Mouse (Mus musculus) MEL (cell line): ENCODE data around the gene C2cd4a. TPM values are rescaled to one million over a fixed set of nuclear protein-coding genes. Genes with fewer than 3 reads are reported as not detected.

Experiments used
- DNase-seq: peaks from one replicate; pipeline ENCODE4 v3.0.0; 2011; ENCODE audit warnings: low read depth, low spot score
- H3K27ac ChIP-seq: 2 replicates; pipeline ENCODE4 v1.5.1; 2012; ENCODE audit warnings: low read depth, mild to moderate bottlenecking, control low read depth, low read length, moderate library complexity; ENCODE audit not compliant: control insufficient read depth
- H3K27me3 ChIP-seq, 2 experiments: fragments of 150-350 bp in 1 of 2; sonication (generic) in 1 of 2; 2 replicates each; pipeline ENCODE4 v1.6.1; 2012; ENCODE audit warnings: low read length in 2 of 2, mild to moderate bottlenecking in 2 of 2, improper control_type of control experiment in 1 of 2, moderate library complexity in 1 of 2; ENCODE audit not compliant: insufficient read depth in 2 of 2, control insufficient read depth in 1 of 2
- H3K36me3 ChIP-seq, 2 experiments: 2 replicates each; pipeline ENCODE4 v1.6.1; 2012 to 2014; ENCODE audit warnings: low read length in 2 of 2, improper control_type of control experiment in 1 of 2, inconsistent platforms in 1 of 2, mild to moderate bottlenecking in 1 of 2; ENCODE audit not compliant: insufficient read depth in 2 of 2, control insufficient read depth in 1 of 2
- H3K4me1 ChIP-seq, 2 experiments: fragments of 150-350 bp in 1 of 2; sonication (generic) in 1 of 2; 2 replicates each; pipeline ENCODE4 v1.6.1; 2012; ENCODE audit warnings: low read length in 2 of 2, improper control_type of control experiment in 1 of 2, mild to moderate bottlenecking in 1 of 2; ENCODE audit not compliant: insufficient read depth in 2 of 2, control insufficient read depth in 1 of 2
- H3K4me3 ChIP-seq, 2 experiments: fragments of 150-350 bp in 1 of 2; sonication (generic) in 1 of 2; 2 replicates each; pipeline ENCODE4 v1.5.1; 2012; ENCODE audit warnings: low read depth in 2 of 2, low read length in 2 of 2, mild to moderate bottlenecking in 2 of 2, moderate library complexity in 2 of 2, control low read depth in 1 of 2, improper control_type of control experiment in 1 of 2; ENCODE audit not compliant: control insufficient read depth in 1 of 2, insufficient read depth in 1 of 2
- H3K79me2 ChIP-seq: 2 replicates; pipeline ENCODE4 v1.6.1; 2012; ENCODE audit warnings: mild to moderate bottlenecking, low read length, moderate library complexity; ENCODE audit not compliant: control insufficient read depth, poor library complexity, insufficient read depth
- H3K9ac ChIP-seq: 2 replicates; pipeline ENCODE4 v1.6.1; 2012; ENCODE audit warnings: low read depth, mild to moderate bottlenecking, control low read depth, low read length, moderate library complexity; ENCODE audit not compliant: control insufficient read depth, poor library complexity, severe bottlenecking
- H3K9me3 ChIP-seq: fragments of 150-350 bp; sonication (generic); replicated peaks from 2 replicates; pipeline ENCODE4 v1.6.1; 2012; ENCODE audit warnings: mild to moderate bottlenecking, low read length, improper control_type of control experiment, moderate library complexity; ENCODE audit not compliant: insufficient read depth
- CHD1 ChIP-seq: IDR thresholded peaks from 2 replicates; pipeline ENCODE4 v1.6.1; 2012; ENCODE audit warnings: low read depth, mild to moderate bottlenecking, inconsistent platforms, low read length, improper control_type of control experiment
- ELF1 ChIP-seq: IDR thresholded peaks from 2 replicates; pipeline ENCODE4 v1.6.1; 2014; ENCODE audit warnings: low read depth, mild to moderate bottlenecking, inconsistent platforms, low read length, improper control_type of control experiment, moderate library complexity
- EP300 ChIP-seq, 2 experiments: IDR thresholded peaks; 2 replicates each; pipeline ENCODE4 v1.6.1; 2011; ENCODE audit warnings: improper control_type of control experiment in 2 of 2, low read length in 2 of 2, low read depth in 1 of 2, mild to moderate bottlenecking in 1 of 2
- ETS1 ChIP-seq: IDR thresholded peaks from 2 replicates; pipeline ENCODE4 v1.6.1; 2012; ENCODE audit warnings: low read depth, mild to moderate bottlenecking, inconsistent platforms, low read length, improper control_type of control experiment, moderate library complexity
- GABPA ChIP-seq: IDR thresholded peaks from 2 replicates; pipeline ENCODE4 v1.6.1; 2012; ENCODE audit warnings: low read depth, mild to moderate bottlenecking, inconsistent platforms, low read length, improper control_type of control experiment, moderate library complexity
- HCFC1 ChIP-seq: IDR thresholded peaks from 2 replicates; pipeline ENCODE4 v1.6.1; 2012; ENCODE audit warnings: low read depth, mild to moderate bottlenecking, inconsistent platforms, low read length, improper control_type of control experiment, moderate library complexity
- KAT2A ChIP-seq: conservative IDR thresholded peaks from 2 replicates; pipeline ENCODE4 v1.6.1; 2012; ENCODE audit warnings: low read depth, low read length, improper control_type of control experiment, inconsistent platforms
- MAFK ChIP-seq: IDR thresholded peaks from 2 replicates; pipeline ENCODE4 v1.6.1; 2011; ENCODE audit warnings: low read depth, mild to moderate bottlenecking, low read length, improper control_type of control experiment, borderline replicate concordance
- MAX ChIP-seq: IDR thresholded peaks from 2 replicates; pipeline ENCODE4 v1.6.1; 2011; ENCODE audit warnings: low read length, improper control_type of control experiment
- MAZ ChIP-seq: IDR thresholded peaks from 2 replicates; pipeline ENCODE4 v1.6.1; 2012; ENCODE audit warnings: low read depth, mild to moderate bottlenecking, inconsistent platforms, low read length, improper control_type of control experiment
- MXI1 ChIP-seq: IDR thresholded peaks from 2 replicates; pipeline ENCODE4 v1.6.1; 2011; ENCODE audit warnings: mild to moderate bottlenecking, low read depth, low read length, improper control_type of control experiment
- MYB ChIP-seq: IDR thresholded peaks from 2 replicates; pipeline ENCODE4 v1.6.1; 2011; ENCODE audit warnings: mild to moderate bottlenecking, low read depth, low read length, improper control_type of control experiment
- MYC ChIP-seq: IDR thresholded peaks from 2 replicates; pipeline ENCODE4 v1.6.1; 2011; ENCODE audit warnings: low read depth, mild to moderate bottlenecking, low read length, improper control_type of control experiment, moderate library complexity
- NELFE ChIP-seq: IDR thresholded peaks from 2 replicates; pipeline ENCODE4 v1.6.1; 2011; ENCODE audit warnings: low read depth, low read length, improper control_type of control experiment
- NRF1 ChIP-seq: IDR thresholded peaks from 2 replicates; pipeline ENCODE4 v1.6.1; 2014; ENCODE audit warnings: low read depth, mild to moderate bottlenecking, inconsistent platforms, low read length, improper control_type of control experiment, moderate library complexity; ENCODE audit not compliant: poor library complexity, insufficient read depth, severe bottlenecking
- POLR2A ChIP-seq, 2 experiments: IDR thresholded peaks; 2 replicates each; pipeline ENCODE4 v1.6.1; 2011 to 2012; ENCODE audit warnings: low read length in 2 of 2, mild to moderate bottlenecking in 2 of 2, control low read depth in 1 of 2, improper control_type of control experiment in 1 of 2, low read depth in 1 of 2, moderate library complexity in 1 of 2; ENCODE audit not compliant: control insufficient read depth in 1 of 2, insufficient read depth in 1 of 2, poor library complexity in 1 of 2
- POLR2AphosphoS2 ChIP-seq: IDR thresholded peaks from 2 replicates; pipeline ENCODE4 v1.6.1; 2011; ENCODE audit warnings: low read length, improper control_type of control experiment
- RAD21 ChIP-seq: IDR thresholded peaks from 2 replicates; pipeline ENCODE4 v1.6.1; 2011; ENCODE audit warnings: mild to moderate bottlenecking, low read depth, low read length, improper control_type of control experiment
- RCOR1 ChIP-seq: IDR thresholded peaks from 2 replicates; pipeline ENCODE4 v1.6.1; 2012; ENCODE audit warnings: low read depth, mild to moderate bottlenecking, inconsistent platforms, low read length, improper control_type of control experiment
- SIN3A ChIP-seq: IDR thresholded peaks from 2 replicates; pipeline ENCODE4 v1.6.1; 2012; ENCODE audit warnings: low read length, improper control_type of control experiment, inconsistent platforms
- SMC3 ChIP-seq: IDR thresholded peaks from 2 replicates; pipeline ENCODE4 v1.6.1; 2011; ENCODE audit warnings: low read depth, low read length, improper control_type of control experiment
- TAL1 ChIP-seq: IDR thresholded peaks from 2 replicates; pipeline ENCODE4 v1.6.1; 2012; ENCODE audit warnings: mild to moderate bottlenecking, inconsistent platforms, low read length, moderate library complexity, mixed read lengths
- TBP ChIP-seq: IDR thresholded peaks from 2 replicates; pipeline ENCODE4 v1.8.0; 2011; ENCODE audit warnings: low read depth, low read length, improper control_type of control experiment
- USF1 ChIP-seq: IDR thresholded peaks from 2 replicates; pipeline ENCODE4 v1.6.1; 2014; ENCODE audit warnings: low read depth, mild to moderate bottlenecking, inconsistent platforms, low read length, improper control_type of control experiment, moderate library complexity
- polyA plus RNA-seq, 2 experiments: library from polyadenylated mRNA; stranded (reverse) in 1 of 2; unstranded in 1 of 2; fragments of >175 nt in 1 of 2; fragments of >200 nt in 1 of 2; gene quantifications; 2 replicates each; pipeline versions ENCODE4 v1.2.1 to v1.2.4; 2012; ENCODE audit warnings: low replicate concordance in 2 of 2, low read depth in 1 of 2; ENCODE audit not compliant: insufficient read length in 2 of 2, insufficient read depth in 1 of 2, missing spikeins in 1 of 2
- total RNA-seq: library from RNA; depleted of rRNA; stranded (reverse); fragments of 300-350 nt; gene quantifications from 2 replicates; pipeline ENCODE4 v1.2.3, GENCODE M21; 2012

The C2cd4a gene
- total and polyA plus RNA-seq, 3 experiments: not detected

DNA sequence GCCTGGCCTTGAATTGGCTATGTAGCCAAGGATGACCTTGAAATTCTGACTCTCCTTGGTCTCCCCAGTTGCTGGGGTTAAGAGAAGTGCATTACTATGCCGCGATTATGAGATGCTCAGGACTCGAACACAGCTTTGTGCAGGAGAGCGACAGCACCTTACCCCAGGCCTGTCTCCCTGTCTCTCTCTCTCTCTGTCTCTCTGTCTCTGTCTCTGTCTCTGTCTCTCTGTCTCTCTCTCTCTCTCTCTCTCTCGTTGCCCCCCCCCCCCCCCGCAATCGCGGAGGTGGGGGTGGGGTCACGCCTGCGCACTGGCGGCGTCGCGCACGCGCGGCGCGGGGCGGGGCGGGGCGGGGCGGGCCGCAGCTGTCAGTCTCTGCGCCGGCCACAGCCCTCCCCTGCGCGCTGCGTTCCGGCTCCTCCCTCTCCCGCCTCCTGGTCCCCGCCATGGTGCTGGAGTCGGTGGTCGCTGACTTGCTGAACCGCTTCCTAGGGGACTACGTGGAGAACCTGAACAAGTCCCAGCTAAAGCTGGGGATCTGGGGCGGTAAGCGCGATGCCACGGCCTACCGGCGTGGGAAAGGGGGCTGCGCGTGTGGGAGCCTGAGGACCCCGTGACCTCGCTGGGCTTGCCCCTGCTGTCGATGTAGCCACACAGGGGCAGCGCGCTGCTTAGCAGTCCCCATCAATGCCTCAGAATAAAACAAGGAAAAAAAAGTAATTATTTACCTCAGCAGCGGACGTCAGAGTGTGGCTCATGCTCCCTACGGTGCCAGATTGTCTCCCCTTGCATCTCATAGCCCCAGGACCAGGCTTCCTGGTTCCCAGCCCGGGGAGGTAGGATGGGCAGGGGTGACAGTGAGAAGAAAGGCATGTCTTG, 8.1 kb upstream of the C2cd4a start, which contains the start of gene Vps13c:
TSS of gene Vps13c (plus strand) at position 416 of the 879 bp plus-strand sequence.
- peaks cover 0 to 6% of the 10 kb centered on the region in 2 experiments; a peak in 3 of 4 replicates for H3K4me1 ChIP-seq
- peak; percentile 83 for DNase-seq

DNA sequence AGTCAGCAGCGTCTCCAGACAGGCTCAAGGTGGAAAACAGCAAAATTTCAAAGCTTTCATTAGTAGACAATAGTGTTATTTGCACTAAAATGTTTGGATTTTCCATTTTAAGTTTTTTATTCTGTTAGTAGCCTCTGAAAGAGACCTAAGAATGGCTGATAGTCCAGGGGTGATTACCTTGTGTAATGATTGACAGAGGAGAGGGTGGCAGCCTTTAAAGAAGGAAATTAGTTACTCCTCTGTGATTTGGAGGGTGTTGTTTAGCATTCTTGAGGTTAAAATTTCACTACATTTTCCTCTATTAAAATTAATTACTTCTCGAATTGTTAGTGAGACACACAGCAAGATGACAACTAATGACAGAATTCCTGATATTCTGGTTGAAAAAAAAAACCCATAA, 5.2 kb upstream of the C2cd4a start:
- H3K9me3 ChIP-seq: no peaks in the 10 kb centered on the region
- no peak overlapping the region for H3K4me3 ChIP-seq
- no peak overlapping the region for H3K27ac ChIP-seq
- peaks cover 0 to 6% of the 10 kb centered on the region in 2 experiments; a peak in 3 of 4 replicates for H3K4me1 ChIP-seq
- H3K27me3 ChIP-seq: no peaks in the 10 kb centered on the region
- TF ChIP-seq KAT2A (no peak), CHD1 (no peak), SIN3A (no peak), NELFE (no peak), RCOR1 (no peak), TAL1 (no peak), NRF1 (no peak), MAFK (no peak), GABPA (no peak), MAX (no peak), MYC (no peak), HCFC1 (no peak), MYB (no peak), TBP (no peak), RAD21 (no peak)
- no peak overlapping the region for H3K9ac ChIP-seq
- no peak for DNase-seq
- peaks cover 4% of the 10 kb centered on the region; the same call in 1 of the 2 replicates for H3K79me2 ChIP-seq
- H3K36me3 ChIP-seq: peaks cover 0 to 8% of the 10 kb centered on the region in 2 experiments; a peak in 2 of 4 replicates

More for the DNA sequence above, 8.1 kb upstream of the C2cd4a start, which contains the start of gene Vps13c:
- H3K36me3 ChIP-seq: peaks cover 0 to 11% of the 10 kb centered on the region in 2 experiments; a peak in 2 of 4 replicates
- no peaks in the 10 kb centered on the region for H3K27me3 ChIP-seq
- TF ChIP-seq NRF1 (peak; percentile 73), MAZ (peak; percentile 24; the same call in 1 of the 2 replicates), HCFC1 (peak; percentile 54), ELF1 (0 out of 2 replicates have a peak, but pooled peaks have one; percentile 11), SIN3A (peak; percentile 35; the same call in 1 of the 2 replicates), NELFE (peak; percentile 60; the same call in 1 of the 2 replicates), ETS1 (no peak), USF1 (peak; percentile 39; the same call in 1 of the 2 replicates), POLR2A (IDR thresholded peaks at IDR 0.05; ENCODE audit: control insufficient read depth in 1 of 2, insufficient read depth in 1 of 2, low read depth in 1 of 2, low read length in 2 of 2, poor library complexity in 1 of 2) (peak; percentile 34 to 66; a peak in 3 of 4 replicates), MXI1 (peak; percentile 59), EP300 (IDR thresholded peaks at IDR 0.05; ENCODE audit: low read depth in 1 of 2, low read length in 2 of 2) (0 out of 4 replicates have a peak, but pooled peaks of 1 of the 2 experiments have one; percentile 6), POLR2AphosphoS2 (no peak; the same call in 1 of the 2 replicates), SMC3 (no peak)
- H3K4me3 ChIP-seq: peak within 1 kb of the TSS; percentile 86 to 95
- H3K79me2 ChIP-seq: peaks cover 4% of the 10 kb centered on the region; the same call in 1 of the 2 replicates
- H3K9ac ChIP-seq: peak within 1 kb of the TSS; percentile 80
- H3K9me3 ChIP-seq: no peaks in the 10 kb centered on the region
- H3K27ac ChIP-seq: peak within 1 kb of the TSS; percentile 57
